Mouse (Mus musculus): ENCODE data around the gene Fstl4. TPM values are rescaled to one million over a fixed set of nuclear protein-coding genes. Genes with fewer than 3 reads are reported as not detected.

Gene Fstl4
- polyA plus RNA-seq, 1 experiment from 2014 or later, result 6.3 TPM

DNA sequence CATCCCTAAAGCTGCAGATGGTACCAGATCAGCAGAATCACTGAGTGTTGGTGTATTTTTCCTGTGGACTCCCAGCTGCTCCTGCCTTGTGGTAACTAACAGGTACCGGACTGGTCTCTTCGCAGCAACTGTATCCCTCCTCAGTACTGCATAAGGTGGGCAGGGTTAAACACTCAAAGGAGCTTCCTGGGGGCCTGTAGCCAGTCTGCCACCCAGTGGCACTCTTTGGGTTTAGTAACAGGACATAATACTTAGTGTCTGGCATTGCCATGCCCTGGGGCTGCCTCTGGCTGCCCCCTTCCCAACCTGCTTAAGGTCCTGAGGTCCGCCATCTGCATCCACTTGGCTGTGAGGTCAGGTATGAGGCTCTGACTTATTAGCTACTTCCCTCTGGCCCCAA is 375.2 kb downstream of the Fstl4 start:
- ATAC-seq (ENCODE audit: insufficient number of reproducible peaks, insufficient read depth, low FRiP score, low read depth), result no peak
- no peak overlapping the region for H3K9ac ChIP-seq (ENCODE audit: low read length)
- H3K27me3 ChIP-seq (ENCODE audit: control insufficient read depth, insufficient read depth, low read length), result no peaks in the 10 kb centered on the region
- no peaks in the 10 kb centered on the region for H3K9me3 ChIP-seq (ENCODE audit: control insufficient read depth, low read length)
- no peak overlapping the region for H3K4me3 ChIP-seq (ENCODE audit: control insufficient read depth in 1 of 2, insufficient read depth in 1 of 2, low read depth in 1 of 2, low read length in 2 of 2)
- no peaks in the 10 kb centered on the region for H3K36me3 ChIP-seq (ENCODE audit: control insufficient read depth, insufficient read depth, low read length)
- WGBS, result 93% methylated on average over 3 of the region's 3 CpGs
- no peak overlapping the region for H3K4me2 ChIP-seq (ENCODE audit: low read length)
- H3K27ac ChIP-seq (replicated peaks in 1 of 2; ENCODE audit: control insufficient read depth in 1 of 2, insufficient read depth in 1 of 2, low read depth in 2 of 2, low read length in 2 of 2), result no peak overlapping the region
- H3K4me1 ChIP-seq (ENCODE audit: control insufficient read depth in 2 of 2, insufficient read depth in 2 of 2, low read length in 2 of 2), result no peaks in the 10 kb centered on the region

DNA sequence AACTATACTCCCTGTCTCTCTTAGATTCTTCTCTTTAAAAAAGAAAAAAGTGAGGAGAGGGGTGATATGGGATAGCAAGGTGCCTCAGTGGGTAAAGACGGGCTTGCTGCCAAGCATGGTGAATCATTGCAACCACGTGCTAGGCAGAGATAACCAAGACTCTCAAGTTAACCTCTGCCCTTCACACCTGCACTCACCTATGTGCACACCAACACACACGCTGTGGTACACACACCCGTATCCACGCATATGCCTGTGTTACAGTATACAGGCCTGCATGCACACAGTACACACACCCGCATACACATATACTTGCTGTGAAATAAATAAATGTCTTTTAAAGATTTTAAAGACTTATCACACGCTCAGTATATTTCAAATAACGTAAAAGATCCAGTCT is 375.8 kb downstream of the Fstl4 start:
- no peak for ATAC-seq (ENCODE audit: insufficient number of reproducible peaks, insufficient read depth, low FRiP score, low read depth)

DNA sequence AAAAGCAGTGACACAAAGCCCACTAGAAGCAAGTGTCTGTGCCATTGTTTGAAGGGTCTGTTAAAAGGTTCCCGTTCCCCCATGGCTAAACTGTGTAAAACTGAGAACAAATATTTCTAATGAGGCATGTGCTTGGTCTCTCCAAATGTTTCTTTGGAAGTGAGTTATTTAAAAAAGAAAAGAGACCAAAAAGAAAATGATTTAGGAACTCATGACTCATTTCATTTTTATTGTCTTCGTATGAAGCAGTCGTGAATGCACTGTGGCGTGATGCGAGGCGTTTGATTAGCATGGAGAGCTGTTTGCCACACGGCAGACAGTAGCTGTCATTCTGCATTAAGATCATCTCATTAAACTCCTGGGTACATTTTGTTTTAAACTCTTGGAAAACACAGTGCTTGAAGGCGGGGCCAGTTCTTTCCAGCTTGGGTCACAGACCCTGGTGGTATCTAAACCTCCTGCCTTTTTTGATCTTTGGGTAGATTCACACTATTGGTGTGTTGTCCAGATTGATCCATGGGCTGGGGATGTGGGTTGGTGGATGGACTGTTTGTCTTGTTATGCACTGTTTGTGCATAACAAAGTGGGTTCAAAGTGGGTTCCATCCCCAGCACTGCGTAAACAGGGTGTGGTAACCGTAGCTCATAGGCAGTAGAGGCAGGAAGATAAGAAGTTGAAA is 376.4 kb downstream of the Fstl4 start:
- no peak overlapping the region for H3K4me2 ChIP-seq (ENCODE audit: low read length)
- ATAC-seq (ENCODE audit: insufficient number of reproducible peaks, insufficient read depth, low FRiP score, low read depth), result no peak
- no peaks in the 10 kb centered on the region for H3K36me3 ChIP-seq (ENCODE audit: control insufficient read depth, insufficient read depth, low read length)
- H3K27me3 ChIP-seq (ENCODE audit: control insufficient read depth, insufficient read depth, low read length), result no peaks in the 10 kb centered on the region
- 83% methylated on average over 10 of the region's 10 CpGs for WGBS
- H3K4me3 ChIP-seq (ENCODE audit: control insufficient read depth in 1 of 2, insufficient read depth in 1 of 2, low read depth in 1 of 2, low read length in 2 of 2), result no peak overlapping the region
- H3K9me3 ChIP-seq (ENCODE audit: control insufficient read depth, low read length), result no peaks in the 10 kb centered on the region
- no peak overlapping the region for H3K27ac ChIP-seq (replicated peaks in 1 of 2; ENCODE audit: control insufficient read depth in 1 of 2, insufficient read depth in 1 of 2, low read depth in 2 of 2, low read length in 2 of 2)
- H3K9ac ChIP-seq (ENCODE audit: low read length), result no peak overlapping the region
- no peaks in the 10 kb centered on the region for H3K4me1 ChIP-seq (ENCODE audit: control insufficient read depth in 2 of 2, insufficient read depth in 2 of 2, low read length in 2 of 2)

More for the DNA sequence above, 375.8 kb downstream of the Fstl4 start:
- H3K27ac ChIP-seq (replicated peaks in 1 of 2; ENCODE audit: control insufficient read depth in 1 of 2, insufficient read depth in 1 of 2, low read depth in 2 of 2, low read length in 2 of 2), result no peak overlapping the region
- no peaks in the 10 kb centered on the region for H3K9me3 ChIP-seq (ENCODE audit: control insufficient read depth, low read length)
- H3K4me2 ChIP-seq (ENCODE audit: low read length), result no peak overlapping the region
- no peak overlapping the region for H3K4me3 ChIP-seq (ENCODE audit: control insufficient read depth in 1 of 2, insufficient read depth in 1 of 2, low read depth in 1 of 2, low read length in 2 of 2)
- H3K4me1 ChIP-seq (ENCODE audit: control insufficient read depth in 2 of 2, insufficient read depth in 2 of 2, low read length in 2 of 2), result no peaks in the 10 kb centered on the region
- H3K27me3 ChIP-seq (ENCODE audit: control insufficient read depth, insufficient read depth, low read length), result no peaks in the 10 kb centered on the region
- WGBS, result 81% methylated on average over 8 of the region's 8 CpGs
- H3K9ac ChIP-seq (ENCODE audit: low read length), result no peak overlapping the region
- no peaks in the 10 kb centered on the region for H3K36me3 ChIP-seq (ENCODE audit: control insufficient read depth, insufficient read depth, low read length)

DNA sequence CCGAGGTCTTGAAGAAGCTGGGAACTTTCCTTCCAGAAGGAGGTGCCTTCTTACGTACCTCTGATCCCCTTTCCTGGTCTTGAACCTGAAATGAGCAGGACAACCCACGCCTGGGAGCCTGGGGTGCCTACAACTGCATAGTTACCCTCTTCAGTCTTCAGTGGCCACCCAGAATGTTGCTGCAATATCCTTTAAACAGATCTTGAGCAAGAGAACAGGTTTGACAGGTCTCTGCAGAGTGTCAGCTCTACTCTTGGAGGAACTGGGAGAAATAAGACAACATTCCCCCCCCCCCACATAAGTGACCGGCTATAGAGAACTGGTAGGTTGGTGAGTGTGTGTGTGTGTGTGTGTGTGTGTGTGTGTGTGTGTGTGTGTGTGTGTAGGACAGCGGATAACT is 379.1 kb downstream of the Fstl4 start:
- Histone ChIP-seq H3K9me3 (ENCODE audit: control insufficient read depth, low read length) (no peaks in the 10 kb centered on the region), H3K36me3 (ENCODE audit: control insufficient read depth, insufficient read depth, low read length) (no peaks in the 10 kb centered on the region), H3K4me2 (ENCODE audit: low read length) (no peak overlapping the region), H3K4me1 (ENCODE audit: control insufficient read depth in 2 of 2, insufficient read depth in 2 of 2, low read length in 2 of 2) (no peaks in the 10 kb centered on the region), H3K27me3 (ENCODE audit: control insufficient read depth, insufficient read depth, low read length) (no peaks in the 10 kb centered on the region), H3K4me3 (ENCODE audit: control insufficient read depth in 1 of 2, insufficient read depth in 1 of 2, low read depth in 1 of 2, low read length in 2 of 2) (no peak overlapping the region), H3K9ac (ENCODE audit: low read length) (no peak overlapping the region), H3K27ac (replicated peaks in 1 of 2; ENCODE audit: control insufficient read depth in 1 of 2, insufficient read depth in 1 of 2, low read depth in 2 of 2, low read length in 2 of 2) (no peak overlapping the region)
- no peak for ATAC-seq (ENCODE audit: insufficient number of reproducible peaks, insufficient read depth, low FRiP score, low read depth)
- 74% methylated on average over 5 of the region's 5 CpGs for WGBS

DNA sequence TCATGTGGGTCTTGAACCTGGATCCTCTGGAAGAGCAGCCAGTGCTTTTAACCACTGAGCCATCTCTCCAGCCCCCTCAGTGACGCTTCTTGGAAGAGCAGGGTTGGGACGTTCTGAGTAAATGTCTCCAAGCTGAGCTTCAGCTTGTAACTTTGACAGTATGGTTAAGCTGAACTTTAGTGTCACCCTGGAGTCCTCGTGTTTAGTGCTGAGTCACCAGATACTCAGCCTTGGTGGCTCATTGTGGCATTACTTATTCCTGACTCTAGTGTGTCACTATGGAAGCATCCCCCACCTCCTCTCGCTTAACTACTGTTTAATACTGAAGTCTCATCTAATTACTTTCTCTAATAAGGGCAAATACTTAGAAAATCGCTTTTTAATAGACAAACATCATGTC is 380.1 kb downstream of the Fstl4 start:
- WGBS, result 68% methylated on average over 5 of the region's 5 CpGs
- no peak overlapping the region for H3K9ac ChIP-seq (ENCODE audit: low read length)
- no peaks in the 10 kb centered on the region for H3K9me3 ChIP-seq (ENCODE audit: control insufficient read depth, low read length)
- no peaks in the 10 kb centered on the region for H3K27me3 ChIP-seq (ENCODE audit: control insufficient read depth, insufficient read depth, low read length)
- no peaks in the 10 kb centered on the region for H3K4me1 ChIP-seq (ENCODE audit: control insufficient read depth in 2 of 2, insufficient read depth in 2 of 2, low read length in 2 of 2)
- H3K27ac ChIP-seq (replicated peaks in 1 of 2; ENCODE audit: control insufficient read depth in 1 of 2, insufficient read depth in 1 of 2, low read depth in 2 of 2, low read length in 2 of 2), result no peak overlapping the region
- no peak overlapping the region for H3K4me2 ChIP-seq (ENCODE audit: low read length)
- ATAC-seq (ENCODE audit: insufficient number of reproducible peaks, insufficient read depth, low FRiP score, low read depth), result no peak
- H3K36me3 ChIP-seq (ENCODE audit: control insufficient read depth, insufficient read depth, low read length), result no peaks in the 10 kb centered on the region
- H3K4me3 ChIP-seq (ENCODE audit: control insufficient read depth in 1 of 2, insufficient read depth in 1 of 2, low read depth in 1 of 2, low read length in 2 of 2), result no peak overlapping the region

DNA sequence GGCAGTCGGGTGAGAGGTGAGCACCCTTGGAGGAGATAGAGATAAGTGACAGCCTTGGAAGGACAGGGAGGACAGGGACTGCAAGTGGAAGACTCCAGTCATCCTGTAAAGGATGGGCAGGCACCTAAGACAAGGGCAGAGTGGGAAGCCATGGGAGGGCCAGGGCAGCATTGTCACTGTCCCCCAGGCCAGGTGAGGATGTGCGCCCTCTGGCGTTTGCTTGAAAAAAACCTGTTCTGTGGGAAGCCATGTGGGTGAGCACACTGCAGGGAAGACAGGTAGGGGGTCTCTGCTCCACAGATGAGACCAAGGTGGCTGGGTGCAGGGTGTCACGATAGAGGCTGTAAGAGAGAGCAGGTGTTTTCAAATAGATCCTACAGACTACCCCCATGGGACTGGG is 381.9 kb downstream of the Fstl4 start:
- no peak overlapping the region for H3K4me3 ChIP-seq (ENCODE audit: control insufficient read depth in 1 of 2, insufficient read depth in 1 of 2, low read depth in 1 of 2, low read length in 2 of 2)
- no peaks in the 10 kb centered on the region for H3K9me3 ChIP-seq (ENCODE audit: control insufficient read depth, low read length)
- no peak overlapping the region for H3K27ac ChIP-seq (replicated peaks in 1 of 2; ENCODE audit: control insufficient read depth in 1 of 2, insufficient read depth in 1 of 2, low read depth in 2 of 2, low read length in 2 of 2)
- no peaks in the 10 kb centered on the region for H3K27me3 ChIP-seq (ENCODE audit: control insufficient read depth, insufficient read depth, low read length)
- no peaks in the 10 kb centered on the region for H3K4me1 ChIP-seq (ENCODE audit: control insufficient read depth in 2 of 2, insufficient read depth in 2 of 2, low read length in 2 of 2)
- H3K4me2 ChIP-seq (ENCODE audit: low read length), result no peak overlapping the region
- no peak for ATAC-seq (ENCODE audit: insufficient number of reproducible peaks, insufficient read depth, low FRiP score, low read depth)
- H3K36me3 ChIP-seq (ENCODE audit: control insufficient read depth, insufficient read depth, low read length), result no peaks in the 10 kb centered on the region
- no peak overlapping the region for H3K9ac ChIP-seq (ENCODE audit: low read length)
- 41% methylated on average over 4 of the region's 4 CpGs for WGBS

DNA sequence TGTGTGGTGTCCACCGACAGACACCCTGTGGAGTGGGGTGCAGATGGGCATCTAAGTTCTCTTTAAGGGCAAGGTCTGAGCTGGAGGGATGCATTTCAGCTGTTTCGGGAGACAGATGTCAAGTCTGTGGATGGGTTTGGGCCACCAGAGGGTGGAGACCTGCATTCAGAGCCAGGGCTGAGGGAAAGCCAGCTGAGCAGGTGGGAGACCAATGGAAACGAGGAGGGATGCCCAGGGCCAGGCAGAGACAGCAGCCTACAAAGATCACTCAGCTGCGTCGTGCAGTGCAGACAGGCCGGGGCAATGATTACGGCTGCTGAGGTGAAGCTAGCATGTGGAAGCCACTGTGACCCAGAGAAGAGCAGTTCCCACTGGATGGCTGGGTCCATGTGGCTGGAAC is 392.0 kb downstream of the Fstl4 start:
- Histone ChIP-seq H3K27ac (replicated peaks in 1 of 2; ENCODE audit: control insufficient read depth in 1 of 2, insufficient read depth in 1 of 2, low read depth in 2 of 2, low read length in 2 of 2) (no peak overlapping the region), H3K9me3 (ENCODE audit: control insufficient read depth, low read length) (no peaks in the 10 kb centered on the region), H3K4me3 (ENCODE audit: control insufficient read depth in 1 of 2, insufficient read depth in 1 of 2, low read depth in 1 of 2, low read length in 2 of 2) (no peak overlapping the region), H3K4me1 (ENCODE audit: control insufficient read depth in 2 of 2, insufficient read depth in 2 of 2, low read length in 2 of 2) (no peaks in the 10 kb centered on the region), H3K4me2 (ENCODE audit: low read length) (no peak overlapping the region), H3K36me3 (ENCODE audit: control insufficient read depth, insufficient read depth, low read length) (no peaks in the 10 kb centered on the region), H3K27me3 (ENCODE audit: control insufficient read depth, insufficient read depth, low read length) (no peaks in the 10 kb centered on the region), H3K9ac (ENCODE audit: low read length) (no peak overlapping the region)
- 74% methylated on average over 7 of the region's 7 CpGs for WGBS
- no peak for ATAC-seq (ENCODE audit: insufficient number of reproducible peaks, insufficient read depth, low FRiP score, low read depth)

DNA sequence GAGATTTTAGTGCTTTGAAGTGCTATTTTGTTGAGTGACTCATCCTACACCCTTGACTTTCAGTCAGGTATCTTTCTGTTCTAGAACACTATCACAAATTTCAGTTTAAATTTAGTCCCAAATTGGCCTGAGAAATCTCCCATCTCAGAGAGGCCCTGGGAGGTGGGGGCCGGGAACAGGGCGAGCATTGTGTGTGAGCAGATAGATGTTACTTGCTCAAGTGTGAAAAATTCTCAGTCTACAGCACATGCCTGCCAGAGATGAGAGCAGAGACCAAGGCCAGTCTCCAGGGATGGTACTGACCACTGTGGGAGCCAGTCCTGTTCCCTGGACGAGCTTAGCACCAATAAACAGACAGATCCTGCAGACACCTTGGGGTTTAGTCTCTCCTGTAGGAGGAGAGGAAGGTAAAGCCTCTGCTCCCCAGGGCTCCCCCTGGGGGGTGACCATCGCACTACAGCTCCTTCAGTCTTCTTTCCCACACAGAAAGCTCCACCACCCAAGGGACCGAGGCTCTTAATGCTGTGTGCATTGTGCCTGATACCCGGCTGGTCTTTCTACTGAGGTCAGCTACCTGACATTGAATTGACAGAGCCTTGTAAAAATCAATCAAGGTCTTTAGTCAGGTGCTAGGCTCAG is 393.3 kb downstream of the Fstl4 start:
- no peaks in the 10 kb centered on the region for H3K4me1 ChIP-seq (ENCODE audit: control insufficient read depth in 2 of 2, insufficient read depth in 2 of 2, low read length in 2 of 2)
- H3K9ac ChIP-seq (ENCODE audit: low read length), result no peak overlapping the region
- no peaks in the 10 kb centered on the region for H3K36me3 ChIP-seq (ENCODE audit: control insufficient read depth, insufficient read depth, low read length)
- H3K4me3 ChIP-seq (ENCODE audit: control insufficient read depth in 1 of 2, insufficient read depth in 1 of 2, low read depth in 1 of 2, low read length in 2 of 2), result no peak overlapping the region
- no peak overlapping the region for H3K4me2 ChIP-seq (ENCODE audit: low read length)
- no peak overlapping the region for H3K27ac ChIP-seq (replicated peaks in 1 of 2; ENCODE audit: control insufficient read depth in 1 of 2, insufficient read depth in 1 of 2, low read depth in 2 of 2, low read length in 2 of 2)
- WGBS, result 70% methylated on average over 6 of the region's 6 CpGs
- no peaks in the 10 kb centered on the region for H3K9me3 ChIP-seq (ENCODE audit: control insufficient read depth, low read length)
- ATAC-seq (ENCODE audit: insufficient number of reproducible peaks, insufficient read depth, low FRiP score, low read depth), result no peak
- no peaks in the 10 kb centered on the region for H3K27me3 ChIP-seq (ENCODE audit: control insufficient read depth, insufficient read depth, low read length)
